Comparison of ENCODE assay signal across 8 mouse cellular contexts in the genomic region with DNA sequence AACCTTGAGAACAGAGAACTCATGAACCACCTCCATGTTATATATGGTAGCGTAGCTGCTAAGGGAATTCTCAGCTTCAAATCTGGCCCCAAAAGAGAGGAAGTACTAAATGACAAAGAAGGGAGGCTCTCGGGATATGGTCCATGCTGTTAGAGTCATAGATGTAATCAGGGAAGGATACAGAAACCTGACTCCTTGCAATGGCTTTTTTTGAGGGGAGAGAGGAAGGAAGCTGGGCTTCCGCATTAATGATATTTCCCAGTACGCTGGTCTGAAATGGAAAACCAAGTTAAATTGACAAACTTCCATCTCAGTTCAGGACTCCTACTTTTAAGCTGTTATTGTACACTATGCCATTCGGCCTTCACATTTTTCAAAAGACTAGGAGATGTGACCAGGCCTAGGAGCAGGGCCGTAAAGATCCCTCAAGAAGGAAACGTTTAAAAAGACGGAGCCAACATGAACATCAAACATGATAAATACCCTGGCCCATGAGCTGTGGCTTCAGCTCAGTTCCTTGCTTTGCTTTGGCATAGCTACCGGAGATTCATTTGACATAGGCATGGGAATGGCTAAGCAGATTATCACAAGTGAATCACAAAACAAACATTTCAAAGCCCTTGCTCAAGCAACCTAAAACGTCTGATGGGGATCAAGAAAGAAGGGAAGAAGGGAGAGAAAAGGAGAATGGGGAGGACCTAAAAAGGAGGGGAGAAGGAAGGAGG.
A peak's percentile ranks its signal among the peaks of the same experiment; 100 is the strongest.
DNase-seq lines count a peak whose midpoint lies in the region; ATAC-seq lines count a peak whose summit lies in the region.

No protein-coding gene starts in this region.

- ATAC-seq in heart, embryonic 11.5 days (replicated peaks; ENCODE audit: insufficient number of reproducible peaks, low FRiP score, low TSS enrichment) = no peak; the same call in 1 of the 2 replicates
- ATAC-seq in liver, embryonic 13.5 days (ENCODE audit: low read depth) = no peak

- H3K27ac ChIP-seq in heart, embryonic 11.5 days (ENCODE audit: low read depth, low read length) = peak overlapping the region; percentile 97
- H3K27ac ChIP-seq in liver, embryonic 13.5 days = peak overlapping the region; percentile 76

- DNase-seq in adrenal gland, adult 2 months = peak; percentile 39
- DNase-seq in adrenal gland, postnatal 10 days = no peak
- peak; percentile 53 for DNase-seq in 3134 (ENCODE audit: extremely low read depth, insufficient read length, low spot score)
- DNase-seq in liver, embryonic 13.5 days = no peak
- DNase-seq in right cerebral cortex, postnatal 25 days = no peak
- no peak for DNase-seq in gastrocnemius, adult 8-10 months (ENCODE audit: low spot score in 2 of 2)
- no peak for DNase-seq in cerebellum, adult 18-20 months

- H3K27me3 ChIP-seq in heart, embryonic 11.5 days (ENCODE audit: control insufficient read depth, insufficient read depth, low read length) = no peaks in the 10 kb centered on the region
- H3K27me3 ChIP-seq in liver, embryonic 13.5 days = no peaks in the 10 kb centered on the region

- WGBS in heart, embryonic 11.5 days (ENCODE audit: insufficient replicate concordance) = 42% methylated on average over 10 of the region's 10 CpGs
- 47% methylated on average over 10 of the region's 10 CpGs for WGBS in liver, embryonic 13.5 days (ENCODE audit: insufficient replicate concordance)

- peak overlapping the region; percentile 45; the same call in 1 of the 2 replicates for H3K4me2 ChIP-seq in heart, embryonic 11.5 days
- H3K4me2 ChIP-seq in liver, embryonic 13.5 days = no peak overlapping the region

- no peaks in the 10 kb centered on the region for H3K9me3 ChIP-seq in heart, embryonic 11.5 days (replicated peaks; ENCODE audit: control insufficient read depth, low read length)
- no peaks in the 10 kb centered on the region for H3K9me3 ChIP-seq in liver, embryonic 13.5 days (replicated peaks)

- 0 out of 2 replicates have a peak overlapping the region, but pooled peaks have one; percentile 29 for H3K9ac ChIP-seq in heart, embryonic 11.5 days (ENCODE audit: low read depth, low read length)
- H3K9ac ChIP-seq in liver, embryonic 13.5 days = no peak overlapping the region

- H3K36me3 ChIP-seq in heart, embryonic 11.5 days (ENCODE audit: control insufficient read depth, insufficient read depth, low read length) = no peaks in the 10 kb centered on the region
- H3K36me3 ChIP-seq in liver, embryonic 13.5 days = no peaks in the 10 kb centered on the region

- H3K4me3 ChIP-seq in heart, embryonic 11.5 days (ENCODE audit: low read depth, low read length) = no peak overlapping the region
- H3K4me3 ChIP-seq in liver, embryonic 13.5 days (replicated peaks) = no peak overlapping the region

- H3K4me1 ChIP-seq in heart, embryonic 11.5 days (ENCODE audit: control insufficient read depth, insufficient read depth, low read length) = peaks cover 14% of the 10 kb centered on the region; the same call in 1 of the 2 replicates
- peaks cover 12% of the 10 kb centered on the region; the same call in 1 of the 2 replicates for H3K4me1 ChIP-seq in liver, embryonic 13.5 days (replicated peaks)

Comparison
In these comparisons a context has a peak if more than half of its experiments do, and no peak if none do; other contexts are left out.
1. DNase-seq: peak in adrenal gland, adult 2 months (single experiment) and 3134 (single experiment); none in adrenal gland, postnatal 10 days (single experiment), liver, embryonic 13.5 days (single experiment), right cerebral cortex, postnatal 25 days (single experiment), gastrocnemius, adult 8-10 months (0 of 2) and cerebellum, adult 18-20 months (0 of 2).